Mouse (Mus musculus) intestine, postnatal 0 days (tissue): ENCODE results near the gene Gcgr. TPM values are rescaled to one million over a fixed set of nuclear protein-coding genes. Genes with fewer than 3 reads are reported as not detected.
A peak's percentile ranks its signal among the peaks of the same experiment; 100 is the strongest.
"Not testable (repeated sequence)": the region's sequence is repeated elsewhere in the genome, so short reads cannot be mapped to it uniquely, and the experiment has no call there.

ENCODE experiments used
- ATAC-seq: fragments of 200-750 bp; cut with Nextera tagmentation; 2 replicates; pipeline ENCODE4 v1.8.0; 2017; ENCODE audit warnings: mild to moderate bottlenecking, moderate TSS enrichment, moderate library complexity
- H3K27ac ChIP-seq: fragments of 300-500 bp; sonication (generic); 2 replicates; pipeline ENCODE4 v1.5.1; 2014; ENCODE audit warnings: mild to moderate bottlenecking, low read depth, low read length, moderate library complexity
- H3K27me3 ChIP-seq: fragments of 300-500 bp; sonication (generic); replicated peaks from 2 replicates; pipeline ENCODE4 v1.6.1; 2014; ENCODE audit warnings: low read length, mixed read lengths; ENCODE audit not compliant: control insufficient read depth, insufficient read depth
- H3K36me3 ChIP-seq: fragments of 300-500 bp; sonication (generic); 2 replicates; pipeline ENCODE4 v1.6.1; 2014; ENCODE audit warnings: mild to moderate bottlenecking, moderate library complexity; ENCODE audit not compliant: control insufficient read depth, insufficient read depth
- H3K4me1 ChIP-seq: fragments of 300-500 bp; sonication (generic); replicated peaks from 2 replicates; pipeline ENCODE4 v1.6.1; 2014; ENCODE audit warnings: antibody characterized with exemption, low read length, mixed read lengths; ENCODE audit not compliant: control insufficient read depth, insufficient read depth
- H3K4me2 ChIP-seq: fragments of 300-500 bp; sonication (generic); replicated peaks from 2 replicates; pipeline ENCODE4 v1.6.1; 2014; ENCODE audit warnings: low read depth, mild to moderate bottlenecking, moderate library complexity
- H3K4me3 ChIP-seq: fragments of 300-500 bp; sonication (generic); 2 replicates; pipeline ENCODE4 v1.5.1; 2014; ENCODE audit warnings: low read depth, low read length
- H3K9ac ChIP-seq: fragments of 300-500 bp; sonication (generic); 2 replicates; pipeline ENCODE4 v1.6.1; 2014; ENCODE audit warnings: mild to moderate bottlenecking, low read depth, low read length
- H3K9me3 ChIP-seq: fragments of 300-500 bp; sonication (generic); 2 replicates; pipeline ENCODE4 v1.6.1; 2016; ENCODE audit warnings: mixed run types; ENCODE audit not compliant: control insufficient read depth
- CTCF ChIP-seq: sonication (generic); IDR thresholded peaks from 2 replicates; pipeline ENCODE4 v1.5.1; 2016; ENCODE audit warnings: low read depth, mild to moderate bottlenecking, control low read depth, antibody characterized with exemption, moderate library complexity
- WGBS: fragments of 180-500 bp; shearing (Covaris S2); extraction: QIAGEN DNeasy Blood & Tissue Kit; methylation state at CpG from one replicate; pipeline ENCODE4 v1.1.7; 2014; 5-methylcytosine and 5-hydroxymethylcytosine counted together
- polyA plus RNA-seq: library from polyadenylated mRNA; unstranded; fragments of >200 nt; fragmentation: Nextera tagmentation; extraction: Ambion mirVana; gene quantifications from 2 replicates; pipeline ENCODE4 v1.2.1, GENCODE M21; 2015

Gene Gcgr
- polyA plus RNA-seq, 1 experiment from 2014 or later, result 1.0 TPM

GRCm38 (mm10) chr11:120550810-120551440 is 20.4 kb downstream of the Gcgr start, which contains the start of gene Ppp1r27:
Gene Ppp1r27 (minus strand): TSS chr11:120551132.
- H3K4me3 ChIP-seq, result peak within 1 kb of the TSS; percentile 75
- no peaks in the 10 kb centered on the region for H3K27me3 ChIP-seq
- no peaks in the 10 kb centered on the region for H3K9me3 ChIP-seq
- TF ChIP-seq CTCF, result no peak
- no peak for ATAC-seq
- H3K9ac ChIP-seq, result peak within 1 kb of the TSS; percentile 86; the same call in 1 of the 2 replicates
- WGBS, result 94% methylated on average over 28 of the region's 28 CpGs
- peak within 1 kb of the TSS; percentile 73 for H3K4me2 ChIP-seq
- peak within 1 kb of the TSS; percentile 98 for H3K27ac ChIP-seq
- peaks cover 16% of the 10 kb centered on the region; the same call in 1 of the 2 replicates for H3K4me1 ChIP-seq
- H3K36me3 ChIP-seq, result no peaks in the 10 kb centered on the region; the same call in 1 of the 2 replicates

GRCm38 (mm10) chr11:120552736-120553135 is 22.2 kb downstream of the Gcgr start:
- WGBS, result 70% methylated on average over 5 of the region's 5 CpGs
- Histone ChIP-seq H3K36me3 (no peaks in the 10 kb centered on the region; the same call in 1 of the 2 replicates), H3K4me3 (no peak overlapping the region), H3K4me1 (0 out of 2 replicates have a peak, but pooled peaks cover 10% of the 10 kb centered on the region), H3K9me3 (no peaks in the 10 kb centered on the region), H3K9ac (no peak overlapping the region), H3K27me3 (no peaks in the 10 kb centered on the region), H3K27ac (no peak overlapping the region), H3K4me2 (no peak overlapping the region)
- TF ChIP-seq CTCF, result no peak
- no peak for ATAC-seq

- no peak overlapping the region for H3K4me2 ChIP-seq
- no peaks in the 10 kb centered on the region for H3K27me3 ChIP-seq
- 37% methylated on average over 7 of the region's 7 CpGs for WGBS
- no peak overlapping the region for H3K9ac ChIP-seq
- H3K27ac ChIP-seq, result peak overlapping the region; percentile 84
- peaks cover 10% of the 10 kb centered on the region for H3K36me3 ChIP-seq
- H3K4me1 ChIP-seq, result 0 out of 2 replicates have a peak, but pooled peaks cover 4% of the 10 kb centered on the region
- no peaks in the 10 kb centered on the region for H3K9me3 ChIP-seq
- no peak overlapping the region for H3K4me3 ChIP-seq
- peak; percentile 81 for ATAC-seq
- TF ChIP-seq CTCF, result no peak
Observed at GRCm38 (mm10) chr11:120554834-120555233, 24.3 kb downstream of the Gcgr start.

- Histone ChIP-seq H3K4me3 (no peak overlapping the region), H3K9ac (no peak overlapping the region), H3K36me3 (peaks cover 14% of the 10 kb centered on the region), H3K9me3 (no peaks in the 10 kb centered on the region), H3K27me3 (no peaks in the 10 kb centered on the region), H3K27ac (peak overlapping the region; percentile 84), H3K4me2 (0 out of 2 replicates have a peak overlapping the region, but pooled peaks have one; percentile 3), H3K4me1 (0 out of 2 replicates have a peak, but pooled peaks cover under 1% of the 10 kb centered on the region)
- peak; percentile 76 for ATAC-seq
- TF ChIP-seq CTCF, result no peak
- WGBS, result 59% methylated on average over 2 of the region's 2 CpGs
Observed at GRCm38 (mm10) chr11:120555260-120555659, 24.8 kb downstream of the Gcgr start.

GRCm38 (mm10) chr11:120558843-120559242 is 28.3 kb downstream of the Gcgr start:
- WGBS, result 90% methylated on average over 6 of the region's 6 CpGs
- not testable (repeated sequence) for ATAC-seq, H3K4me2 ChIP-seq, H3K9ac ChIP-seq, H3K4me1 ChIP-seq, H3K4me3 ChIP-seq, H3K9me3 ChIP-seq, H3K27me3 ChIP-seq, H3K27ac ChIP-seq
- H3K36me3 ChIP-seq, result peaks cover 50% of the 10 kb centered on the region
- TF ChIP-seq CTCF, result peak; percentile 26

- no peak for ATAC-seq
- 90% methylated on average over 13 of the region's 13 CpGs for WGBS
- no peaks in the 10 kb centered on the region for H3K9me3 ChIP-seq
- H3K9ac ChIP-seq, result no peak overlapping the region
- H3K27me3 ChIP-seq, result no peaks in the 10 kb centered on the region
- H3K27ac ChIP-seq, result peak overlapping the region; percentile 50
- H3K4me2 ChIP-seq, result no peak overlapping the region
- H3K4me1 ChIP-seq, result no peaks in the 10 kb centered on the region
- H3K4me3 ChIP-seq, result no peak overlapping the region
- H3K36me3 ChIP-seq, result peaks cover 72% of the 10 kb centered on the region
- TF ChIP-seq CTCF, result no peak
Observed at GRCm38 (mm10) chr11:120560952-120561728, 30.6 kb downstream of the Gcgr start.
